Comparison of ENCODE assay signal across 16 mouse cellular contexts in the genomic region with DNA sequence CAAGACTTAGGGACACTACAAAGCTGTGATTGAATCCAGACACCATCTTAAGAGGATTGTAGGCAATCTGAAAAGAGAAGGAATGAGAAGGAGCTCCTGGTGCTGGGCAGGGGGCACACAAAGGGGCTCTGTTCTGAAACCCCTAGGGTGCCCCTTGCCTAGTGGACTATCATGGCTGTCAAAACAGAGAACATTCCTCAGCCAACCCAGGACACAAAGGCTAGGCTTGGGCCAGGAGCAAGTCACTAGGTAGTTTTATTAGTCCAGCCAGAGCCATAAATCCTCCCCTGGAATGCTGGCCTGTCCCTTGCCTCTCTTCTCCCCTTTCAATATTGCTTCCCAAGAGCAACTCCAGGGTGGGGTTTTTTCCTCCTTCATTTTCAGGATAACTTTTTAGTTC.
DNase-seq lines count a peak whose midpoint lies in the region; ATAC-seq and TF ChIP-seq lines count a peak whose summit lies in the region.
"Had no signal": no experiment of that assay in that cellular context is flagged by ENCODE, and none has a peak within 500 bp of the region (broad histone marks: within the 10 kb centered on the region; RNA-seq: fewer than 3 reads in every experiment).

No protein-coding gene starts in this region.

- no peaks in the 10 kb centered on the region for H3K27me3 ChIP-seq in hindbrain, embryonic 16.5 days (replicated peaks; ENCODE audit: control insufficient read depth, insufficient read depth, low read length)
- H3K27me3 ChIP-seq in hindbrain, embryonic 12.5 days = no peaks in the 10 kb centered on the region

- no peak for TF ChIP-seq CTCF in gastrocnemius, adult 2 months (IDR thresholded peaks at IDR 0.05)
- TF ChIP-seq CTCF in bone marrow macrophage, adult 2 months (IDR thresholded peaks at IDR 0.05; ENCODE audit: low read depth, low read length) = no peak

- peaks cover 14% of the 10 kb centered on the region for H3K4me1 ChIP-seq in bone marrow macrophage, adult 2 months (ENCODE audit: control insufficient read depth, insufficient read depth, low read length)
- no peaks in the 10 kb centered on the region for H3K4me1 ChIP-seq in hindbrain, embryonic 16.5 days (ENCODE audit: control insufficient read depth, insufficient read depth, low read depth, low read length)
- H3K4me1 ChIP-seq in hindbrain, embryonic 12.5 days = no peaks in the 10 kb centered on the region

- no peak for TF ChIP-seq POLR2A in bone marrow macrophage, adult 2 months (IDR thresholded peaks at IDR 0.05; ENCODE audit: borderline replicate concordance, low read depth, low read length)

- no peak overlapping the region for H3K4me2 ChIP-seq in hindbrain, embryonic 16.5 days (ENCODE audit: low read length)
- no peak overlapping the region for H3K4me2 ChIP-seq in hindbrain, embryonic 12.5 days (replicated peaks)

- H3K4me3 ChIP-seq in gastrocnemius, adult 2 months = no peak overlapping the region
- H3K4me3 ChIP-seq in bone marrow macrophage, adult 2 months (ENCODE audit: insufficient read depth, low read length) = no peak overlapping the region
- no peak overlapping the region for H3K4me3 ChIP-seq in hindbrain, embryonic 16.5 days (ENCODE audit: low read length)
- no peak overlapping the region for H3K4me3 ChIP-seq in hindbrain, embryonic 12.5 days
- H3K4me3 ChIP-seq: erythroblast, embryonic 14.5 days had no signal

- intact Hi-C loops in gastrocnemius, adult 2 months (cut with DNase I) = no loop called here
- intact Hi-C loops in gastrocnemius, postnatal 36 days (cut with DNase I) = no loop called here

- no peak overlapping the region for H3K9ac ChIP-seq in hindbrain, embryonic 16.5 days (ENCODE audit: low read depth, low read length)
- no peak overlapping the region for H3K9ac ChIP-seq in hindbrain, embryonic 12.5 days

- peak overlapping the region; percentile 28; the same call in 1 of the 2 replicates for H3K27ac ChIP-seq in gastrocnemius, adult 2 months
- H3K27ac ChIP-seq in bone marrow macrophage, adult 2 months (ENCODE audit: insufficient read depth, low read depth, low read length) = peak overlapping the region; percentile 5
- H3K27ac ChIP-seq in hindbrain, embryonic 16.5 days (ENCODE audit: low read depth, low read length) = no peak overlapping the region
- H3K27ac ChIP-seq in hindbrain, embryonic 12.5 days = no peak overlapping the region; the same call in 1 of the 2 replicates

- no peaks in the 10 kb centered on the region for H3K9me3 ChIP-seq in hindbrain, embryonic 16.5 days (ENCODE audit: control insufficient read depth, low read length)
- no peaks in the 10 kb centered on the region for H3K9me3 ChIP-seq in hindbrain, embryonic 12.5 days (replicated peaks)

- DNase-seq in gastrocnemius, adult 2 months = peak; percentile 24
- no peak for DNase-seq in gastrocnemius, postnatal 36 days
- peak; percentile 70 for DNase-seq in hindlimb bud, embryonic 11.5 days (ENCODE audit: extremely low spot score, low read depth, low spot score)
- DNase-seq in mesoderm, embryonic 11.5 days (ENCODE audit: low read depth, low spot score) = peak; percentile 90
- DNase-seq in B cell, adult 2 months = no peak
- DNase-seq: adrenal gland, postnatal 10 days; heart, postnatal 36 days; kidney, adult 8-10 months; layer of hippocampus, adult 9-11 months; lung, adult 18-20 months; lung, postnatal 4 days; midbrain, embryonic 14.5 days had no signal

- ATAC-seq in hindbrain, embryonic 16.5 days = no peak
- ATAC-seq in hindbrain, embryonic 12.5 days (ENCODE audit: low FRiP score) = no peak

- no peaks in the 10 kb centered on the region for H3K36me3 ChIP-seq in hindbrain, embryonic 16.5 days (ENCODE audit: control insufficient read depth, insufficient read depth, low read length)
- no peaks in the 10 kb centered on the region for H3K36me3 ChIP-seq in hindbrain, embryonic 12.5 days

Comparison
In these comparisons a context has a peak if more than half of its experiments do, and no peak if none do; other contexts are left out.
1. DNase-seq: peak in gastrocnemius, adult 2 months (single experiment), hindlimb bud, embryonic 11.5 days (single experiment) and mesoderm, embryonic 11.5 days (single experiment); none in gastrocnemius, postnatal 36 days (0 of 2) and B cell, adult 2 months (0 of 2).
2. H3K27ac ChIP-seq: peak in gastrocnemius, adult 2 months (single experiment) and bone marrow macrophage, adult 2 months (single experiment); none in hindbrain, embryonic 16.5 days (single experiment) and hindbrain, embryonic 12.5 days (single experiment).